Mouse (Mus musculus) frontal cortex, postnatal 25 days (tissue): ENCODE measurements around the gene Zfp408.
A peak's percentile ranks its signal among the peaks of the same experiment; 100 is the strongest.

Source experiments
- DNase-seq, 2 experiments: peaks; one replicate each; pipeline ENCODE4 v3.0.0; 2022; ENCODE audit warnings: low spot score in 2 of 2

The Zfp408 gene

DNA sequence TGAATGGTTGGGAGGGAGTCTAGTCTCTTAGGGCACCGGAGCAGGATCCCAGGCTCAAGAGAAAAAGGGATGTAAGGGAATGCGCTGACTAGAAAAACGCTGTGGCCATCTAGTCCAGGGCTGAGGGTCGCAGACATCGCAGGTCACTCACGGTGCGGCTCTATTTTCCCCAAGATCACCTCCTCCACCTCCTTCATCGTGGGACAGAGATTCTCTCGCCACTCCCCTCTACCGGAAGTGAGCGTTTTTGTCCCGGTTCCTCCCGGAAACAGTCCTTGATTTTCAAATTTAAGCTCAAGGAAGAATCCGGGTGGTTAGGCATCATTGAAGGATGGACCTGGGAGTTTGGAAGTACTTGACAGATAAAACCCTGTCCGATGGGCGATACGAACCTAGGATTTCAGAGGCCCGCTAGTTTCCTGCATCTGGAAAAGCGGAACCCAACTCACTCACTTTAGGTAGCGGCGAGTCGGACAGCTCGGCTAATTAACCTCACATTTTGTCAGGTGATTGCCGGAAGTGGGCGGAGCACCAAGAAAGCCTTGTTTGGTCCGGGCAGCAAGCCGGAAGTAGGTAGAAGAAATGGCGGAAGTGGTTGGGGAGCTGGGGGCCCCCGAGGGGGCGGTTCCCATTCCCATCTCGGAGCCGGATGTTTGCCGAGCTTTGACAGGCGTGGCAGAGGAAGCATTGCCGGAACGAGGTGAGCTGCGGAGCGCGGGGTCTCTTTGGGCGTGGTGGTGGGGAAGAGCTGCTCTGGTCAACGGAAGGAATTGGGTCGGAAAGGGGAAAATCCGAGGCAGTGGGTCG lies at the start of gene Zfp408, which contains the start of gene Arhgap1:
Gene Zfp408 (minus strand): TSS at position 239 of the 807 bp plus-strand sequence.
Gene Arhgap1 (plus strand): TSS at position 308 of the 807 bp plus-strand sequence.
- peak; percentile 88 to 92 for DNase-seq

DNA sequence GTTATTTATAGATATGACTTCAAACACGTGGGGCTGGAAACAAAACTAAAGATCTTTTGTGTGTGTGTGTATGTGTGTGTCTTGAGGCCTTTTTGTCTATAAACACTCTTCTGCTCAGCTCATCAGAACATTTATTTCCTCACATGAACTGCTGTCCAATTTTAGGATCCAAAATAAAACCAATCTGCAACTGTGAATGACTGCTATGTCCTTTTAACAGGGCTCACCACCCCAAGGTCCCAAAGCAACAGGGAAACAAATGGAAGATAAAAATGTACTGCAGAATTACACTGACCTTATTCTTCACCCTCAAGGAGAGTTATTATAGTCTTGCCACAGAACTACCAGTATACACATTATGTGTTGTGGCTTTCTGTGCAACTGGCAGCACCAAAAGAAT lies 49.6 kb upstream of the Zfp408 start:
- no peak for DNase-seq

DNA sequence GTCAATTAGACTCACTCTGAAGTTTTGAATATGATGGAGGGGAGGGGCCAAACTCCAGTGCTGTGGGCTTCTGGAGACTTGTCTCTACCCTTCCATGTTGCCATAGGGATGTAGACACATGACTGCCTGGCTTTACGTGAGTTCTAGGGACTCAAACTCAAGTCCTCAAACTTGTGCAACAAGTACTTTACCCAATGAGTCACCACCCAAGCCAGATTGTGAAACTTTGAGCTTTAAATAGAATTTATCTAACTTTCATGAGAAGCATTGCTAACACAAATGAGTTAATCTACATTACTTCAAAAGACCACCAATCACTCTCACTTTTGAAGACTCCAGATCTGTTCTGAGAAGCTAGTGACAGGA lies 46.6 kb upstream of the Zfp408 start:
- no peak for DNase-seq

DNA sequence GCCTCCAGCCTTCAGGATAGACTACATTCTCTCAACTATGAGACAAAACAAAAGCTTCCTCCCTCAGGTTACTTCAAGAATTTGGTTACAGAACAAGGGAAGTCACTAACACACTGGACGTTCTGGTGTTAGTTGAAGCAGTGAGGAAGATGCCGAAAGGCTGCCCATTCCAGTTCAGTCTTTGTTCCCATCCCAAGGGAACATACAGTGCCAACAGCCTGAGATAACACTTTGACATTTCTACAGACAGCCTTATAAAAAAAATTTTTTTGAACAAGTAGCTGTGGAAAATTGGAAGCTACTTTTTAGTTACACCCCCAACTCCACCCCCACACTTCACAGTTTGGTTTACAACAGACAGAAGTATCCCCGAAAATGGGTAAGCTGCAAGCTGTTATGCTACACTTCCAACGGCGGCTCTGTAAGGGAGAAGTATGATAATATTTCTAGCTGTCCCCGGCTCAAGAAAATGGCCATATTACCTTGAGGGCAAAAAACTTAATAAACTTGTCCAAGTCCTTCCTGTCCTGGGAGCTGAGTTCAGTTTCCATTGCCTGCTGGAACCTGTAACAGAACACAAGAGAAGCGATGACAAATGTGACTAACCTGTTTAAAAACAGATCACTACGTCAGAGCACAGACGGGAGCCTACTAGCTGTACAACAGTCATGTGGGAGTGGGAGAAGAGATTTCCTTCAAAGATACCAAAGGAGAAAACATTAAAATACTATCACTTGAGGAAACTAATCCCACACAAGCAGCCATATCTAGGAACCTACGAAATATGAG lies 46.0 kb upstream of the Zfp408 start:
- DNase-seq, result no peak

DNA sequence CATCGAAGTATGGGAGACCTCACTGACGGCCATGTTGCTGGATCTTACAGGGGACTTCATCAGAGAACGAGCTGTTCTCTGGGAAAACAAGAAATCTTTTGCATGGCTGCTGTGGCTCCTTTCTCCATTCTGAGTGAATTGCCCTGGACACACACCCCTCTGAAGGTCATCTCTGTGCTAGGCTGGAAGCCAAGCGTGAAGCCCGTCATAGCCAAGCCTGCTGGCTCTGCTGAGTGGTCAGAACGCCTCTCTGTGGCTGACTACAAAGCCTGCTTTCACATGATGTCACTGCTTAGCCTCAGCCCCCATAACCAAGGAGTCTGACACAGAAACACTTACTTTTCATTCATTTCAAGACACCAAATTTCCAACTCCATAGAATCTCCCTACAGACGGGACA lies 39.9 kb upstream of the Zfp408 start:
- no peak for DNase-seq

DNA sequence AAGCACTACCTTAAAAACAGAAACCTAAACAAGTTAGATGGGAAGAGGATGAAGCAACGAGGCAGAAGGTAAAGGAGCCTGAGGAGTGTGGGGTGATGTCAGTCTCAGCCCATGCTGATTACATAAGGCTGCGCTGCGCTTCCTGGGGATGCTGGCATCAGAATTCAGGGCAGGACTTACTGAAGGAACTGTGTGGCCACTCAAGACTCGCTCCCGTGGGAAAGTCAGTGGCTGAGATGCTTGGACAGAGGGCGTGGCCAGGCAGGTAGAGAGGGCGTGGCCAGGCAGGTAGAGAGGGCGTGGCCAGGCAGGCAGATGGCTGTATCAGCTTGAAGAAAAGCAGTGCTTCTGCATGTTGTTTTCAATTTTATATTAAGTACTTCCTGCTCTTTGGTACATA lies 34.3 kb upstream of the Zfp408 start:
- DNase-seq, result no peak

DNA sequence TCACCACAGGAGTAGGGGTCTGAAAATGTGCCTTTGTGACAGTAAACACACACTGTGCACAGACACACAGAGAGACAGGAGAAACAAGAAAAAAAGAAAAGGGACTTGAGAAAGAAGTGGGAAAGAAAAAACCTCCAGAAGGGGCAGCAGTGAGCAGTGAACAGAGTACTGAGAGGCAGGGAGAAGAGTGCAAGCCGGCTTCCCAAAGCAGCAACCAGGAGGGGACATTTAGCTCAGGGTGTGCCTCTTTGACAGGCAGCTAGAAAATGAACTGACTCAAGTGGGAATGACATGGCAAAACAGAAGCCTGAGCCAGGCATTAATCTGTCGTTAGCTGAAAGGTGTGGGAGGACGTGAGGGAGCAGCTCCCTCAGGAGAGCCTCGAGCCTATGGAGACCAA lies 33.3 kb upstream of the Zfp408 start:
- DNase-seq, result peak in 1 of 2 experiments; percentile 55

DNA sequence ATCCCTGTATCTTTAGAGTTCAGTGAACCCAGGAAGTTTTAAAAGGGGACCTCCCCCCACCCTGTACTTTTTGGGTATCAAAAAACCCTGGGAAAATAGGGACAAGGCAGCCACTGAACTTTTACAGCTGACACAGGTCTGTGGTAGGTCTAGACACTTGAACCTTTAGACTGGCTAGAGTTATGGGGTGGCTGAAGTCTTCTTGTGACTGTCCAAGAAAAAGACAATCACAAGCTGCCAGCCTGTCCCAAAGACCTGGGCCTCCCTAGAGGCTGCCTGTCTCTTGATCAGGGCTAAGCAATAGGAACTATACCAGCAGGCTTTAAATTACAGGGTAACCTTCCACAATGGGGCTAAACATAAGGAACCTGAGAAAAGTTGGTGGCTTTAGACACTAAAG lies 27.4 kb upstream of the Zfp408 start:
- DNase-seq, result no peak

DNA sequence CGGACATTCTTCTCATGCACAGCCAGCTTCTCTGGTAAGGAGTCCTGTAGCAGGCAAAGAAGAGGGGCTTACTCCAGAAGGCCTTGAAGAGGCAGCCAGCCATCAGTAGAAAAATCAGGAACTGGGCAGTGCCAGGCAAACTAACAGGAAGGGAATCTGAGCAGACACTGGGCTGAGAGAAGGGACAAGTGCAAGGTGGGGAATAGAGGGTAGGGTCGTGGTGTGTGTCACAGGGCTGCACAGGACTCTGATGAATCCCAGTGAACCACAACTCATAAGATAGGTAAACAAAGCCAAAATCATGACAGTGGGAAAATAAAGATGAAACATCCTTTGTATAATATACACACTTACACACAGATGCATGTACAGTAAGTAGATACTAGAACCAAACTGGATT lies 26.8 kb upstream of the Zfp408 start:
- no peak for DNase-seq

DNA sequence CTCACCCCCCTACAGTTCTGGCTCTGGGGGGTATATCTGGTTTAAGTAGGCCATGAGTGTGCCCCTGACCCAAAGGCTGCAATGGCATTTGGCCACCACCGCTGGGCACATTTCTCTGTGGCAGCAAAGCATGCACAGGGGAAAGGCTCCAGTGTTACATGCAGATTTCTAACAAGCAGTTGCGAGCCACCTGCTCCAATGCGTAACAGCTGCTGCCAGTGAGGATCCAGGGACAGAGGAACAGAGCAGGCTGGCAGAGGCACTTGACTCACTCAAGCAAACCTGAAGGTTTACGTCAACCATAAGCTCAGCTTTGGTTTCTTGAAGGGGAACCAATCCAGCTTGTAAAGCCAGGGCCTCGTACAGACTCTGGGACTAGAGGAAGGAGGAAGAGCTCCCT lies 25.3 kb upstream of the Zfp408 start:
- no peak for DNase-seq

DNA sequence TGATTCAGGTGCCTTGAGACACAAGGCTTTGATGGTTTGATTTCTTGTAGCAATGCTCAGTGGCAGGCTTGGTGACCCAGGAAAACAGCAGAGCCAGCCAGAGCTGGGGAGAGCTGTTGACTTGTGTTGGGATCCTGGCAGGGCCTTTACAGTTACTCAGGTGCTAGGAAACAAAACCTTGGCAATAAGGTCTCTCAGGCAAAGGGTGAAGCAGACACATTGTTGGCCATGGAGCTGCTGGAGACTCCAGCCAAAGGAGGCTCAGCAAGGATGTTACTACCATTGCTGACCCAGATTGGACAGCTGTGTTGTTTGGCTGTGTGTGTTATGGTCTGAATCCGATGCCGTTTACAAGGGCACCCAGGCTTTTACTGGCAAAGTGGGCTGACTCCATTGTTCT lies 24.0 kb upstream of the Zfp408 start:
- no peak for DNase-seq

DNA sequence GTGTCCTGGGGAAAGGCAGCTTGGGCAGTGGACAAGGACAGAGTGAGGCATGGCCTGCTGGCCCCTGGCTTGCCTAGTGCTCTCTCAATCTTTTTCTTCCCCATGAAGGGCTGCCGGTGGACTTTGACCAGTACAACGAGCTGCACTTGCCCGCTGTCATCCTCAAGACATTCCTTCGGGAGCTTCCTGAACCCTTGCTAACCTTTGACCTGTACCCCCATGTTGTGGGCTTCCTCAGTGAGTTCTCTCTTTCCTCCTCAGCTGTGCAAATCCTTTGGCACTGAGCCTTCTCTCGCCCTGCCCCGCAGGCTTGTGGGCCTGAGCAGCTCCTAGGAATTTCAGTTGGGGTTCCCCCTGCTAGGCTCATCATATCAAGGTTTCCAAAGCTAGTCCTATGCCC lies 20.4 kb upstream of the Zfp408 start:
- no peak for DNase-seq

DNA sequence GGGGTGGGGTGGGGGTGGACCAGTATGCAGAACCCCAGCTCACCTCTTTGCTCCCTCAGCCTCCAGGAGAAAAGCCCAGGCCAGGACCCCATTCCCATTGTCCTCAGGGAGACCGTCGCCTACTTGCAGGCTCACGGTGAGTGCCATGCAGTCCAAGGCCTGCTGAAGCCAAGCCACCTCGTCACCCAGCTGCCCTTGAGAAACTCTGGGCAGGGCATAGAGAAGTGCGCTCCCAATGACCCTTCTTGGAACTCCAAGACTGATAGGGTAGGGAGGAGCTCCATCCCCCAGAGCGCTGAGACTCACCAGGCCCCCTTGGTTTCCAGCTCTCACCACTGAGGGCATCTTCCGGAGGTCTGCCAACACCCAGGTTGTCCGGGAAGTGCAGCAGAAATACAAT lies 19.7 kb upstream of the Zfp408 start:
- no peak for DNase-seq

DNA sequence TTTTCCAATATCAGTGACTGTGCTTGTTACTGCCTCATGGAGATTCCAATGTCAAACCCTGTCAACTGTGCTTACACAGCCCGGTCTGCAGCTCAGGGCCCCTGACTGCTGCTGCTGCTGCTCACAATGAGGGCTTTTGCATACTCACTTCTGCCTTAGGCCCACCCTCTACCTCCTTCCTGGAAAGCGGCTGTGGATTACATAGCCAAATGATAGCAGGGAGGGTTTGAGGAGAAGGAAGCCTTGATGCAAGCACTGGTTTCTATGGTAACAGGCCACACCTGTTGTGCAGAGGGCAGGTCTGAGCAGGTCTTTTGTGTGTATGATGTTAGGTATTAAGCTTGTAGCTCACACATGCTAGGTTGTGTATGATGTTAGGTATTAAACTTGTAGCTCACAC lies 18.2 kb upstream of the Zfp408 start:
- no peak for DNase-seq

DNA sequence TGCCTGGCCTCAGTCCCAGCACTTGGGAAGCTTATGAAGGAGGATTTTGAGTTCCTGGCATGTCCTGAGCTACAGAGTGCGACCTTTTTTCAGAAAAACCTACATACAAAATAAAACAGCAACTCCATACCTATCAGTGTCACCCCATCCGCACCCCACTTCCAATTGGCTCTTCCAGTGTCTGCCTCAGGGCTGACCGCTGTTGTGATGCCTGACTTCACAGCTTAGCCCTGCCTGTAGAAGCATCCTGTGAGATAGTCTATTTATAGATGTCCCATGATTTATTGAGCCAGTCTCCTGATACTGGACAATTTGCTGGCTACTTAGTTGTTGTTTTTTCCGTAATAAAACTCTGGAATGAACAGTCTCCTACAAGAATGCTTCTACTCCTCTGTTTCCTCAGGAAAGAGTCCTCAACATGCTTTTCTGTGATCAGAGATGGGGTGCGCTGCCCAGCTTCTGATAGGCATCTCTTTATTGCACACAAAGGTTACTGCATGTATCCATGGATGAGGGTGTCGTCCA lies 16.9 kb upstream of the Zfp408 start:
- no peak for DNase-seq

DNA sequence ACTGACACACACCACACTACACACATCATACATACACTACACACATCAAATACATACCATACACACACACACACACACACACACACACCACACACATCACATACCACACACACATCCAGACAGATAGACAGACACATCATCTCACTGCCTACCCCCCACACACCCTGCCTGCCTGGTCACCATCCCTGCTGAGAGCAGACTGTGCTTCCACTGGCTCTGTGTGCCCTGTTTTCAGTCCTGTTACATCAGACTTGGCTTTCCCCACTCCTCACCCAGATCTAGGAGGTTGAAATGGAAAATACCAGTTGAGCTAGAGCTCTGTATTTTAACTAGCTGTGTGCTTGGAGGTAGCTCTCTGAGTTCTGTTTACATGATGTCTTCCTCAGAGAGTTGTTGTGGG lies 15.2 kb upstream of the Zfp408 start:
- no peak for DNase-seq

DNA sequence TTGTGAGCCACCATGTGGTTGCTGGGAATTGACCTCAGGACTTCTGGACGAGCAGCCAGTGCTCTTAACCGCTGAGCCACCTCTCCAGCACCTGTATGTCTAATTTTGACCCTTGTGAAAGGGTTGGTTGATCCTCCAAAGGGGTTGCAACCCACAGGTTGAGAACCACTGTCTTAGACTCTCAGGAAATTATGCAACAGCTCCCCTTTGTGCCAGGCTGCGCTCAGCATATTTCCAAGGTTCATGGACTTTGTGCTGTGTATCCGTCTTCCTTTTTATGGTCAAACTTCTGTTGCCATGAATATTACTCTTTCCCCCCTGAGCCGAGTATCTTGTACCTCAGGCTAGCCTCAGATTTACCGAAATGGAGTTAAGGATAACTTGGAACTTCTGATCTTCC lies 11.4 kb upstream of the Zfp408 start:
- no peak for DNase-seq

DNA sequence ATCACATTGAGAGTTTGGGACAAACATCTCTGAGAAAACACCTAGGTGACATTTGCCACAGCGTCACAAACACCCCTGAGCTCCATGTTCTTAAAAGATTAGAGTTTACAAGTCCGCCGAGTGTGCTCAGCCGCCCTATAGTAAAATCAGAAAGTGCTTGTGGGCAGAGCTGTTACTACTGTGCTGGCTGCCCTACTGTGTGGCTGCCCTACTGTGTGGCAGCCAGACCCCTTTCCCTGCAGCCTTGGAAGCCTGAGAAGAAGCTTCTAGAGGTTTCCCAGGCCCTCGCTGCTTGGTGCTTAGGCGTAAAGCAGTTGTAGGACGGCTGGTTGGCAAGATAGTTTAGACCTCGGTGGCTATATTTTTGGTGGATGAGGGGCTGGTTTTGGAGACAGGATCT lies 10.1 kb upstream of the Zfp408 start:
- no peak for DNase-seq

DNA sequence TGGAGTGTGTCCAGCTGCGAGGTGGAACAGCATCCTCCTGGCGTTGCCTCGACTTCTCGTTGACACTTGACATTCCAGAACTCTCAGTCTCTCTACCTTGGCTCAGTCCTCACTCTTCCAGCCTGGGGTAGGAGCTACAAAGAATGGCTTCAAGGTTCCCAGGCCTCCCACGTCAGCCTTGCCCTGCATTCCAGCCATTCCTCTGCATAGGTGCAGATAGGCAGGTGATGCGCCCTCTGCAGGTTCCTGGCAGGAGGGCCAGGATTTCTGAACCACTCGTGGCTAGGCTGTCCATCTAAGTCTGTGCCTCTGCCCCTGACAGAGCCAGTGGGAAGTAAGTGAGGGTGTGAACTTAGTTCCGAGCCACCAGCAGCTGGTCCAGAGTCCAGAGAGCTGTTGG lies 7.2 kb upstream of the Zfp408 start:
- DNase-seq, result no peak

DNA sequence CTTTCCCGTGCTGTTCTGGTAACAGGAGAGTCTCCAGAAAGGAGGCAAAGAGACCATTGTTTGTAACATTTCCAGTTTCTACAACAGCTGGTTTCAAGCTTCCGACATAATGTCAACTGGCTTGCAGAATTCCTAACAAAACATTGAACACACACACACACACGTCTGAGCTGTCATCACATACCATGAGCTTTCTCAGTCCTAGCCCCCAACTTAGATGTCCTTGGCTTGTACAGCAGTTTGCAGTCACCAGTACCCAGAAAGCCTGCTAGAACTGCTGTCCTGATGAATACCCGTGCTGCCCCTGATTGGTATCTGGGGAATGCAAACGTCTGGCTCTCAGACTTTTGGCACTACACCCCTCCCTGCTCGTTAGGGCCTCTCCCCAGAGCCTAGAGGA lies 6.2 kb upstream of the Zfp408 start:
- no peak for DNase-seq

DNA sequence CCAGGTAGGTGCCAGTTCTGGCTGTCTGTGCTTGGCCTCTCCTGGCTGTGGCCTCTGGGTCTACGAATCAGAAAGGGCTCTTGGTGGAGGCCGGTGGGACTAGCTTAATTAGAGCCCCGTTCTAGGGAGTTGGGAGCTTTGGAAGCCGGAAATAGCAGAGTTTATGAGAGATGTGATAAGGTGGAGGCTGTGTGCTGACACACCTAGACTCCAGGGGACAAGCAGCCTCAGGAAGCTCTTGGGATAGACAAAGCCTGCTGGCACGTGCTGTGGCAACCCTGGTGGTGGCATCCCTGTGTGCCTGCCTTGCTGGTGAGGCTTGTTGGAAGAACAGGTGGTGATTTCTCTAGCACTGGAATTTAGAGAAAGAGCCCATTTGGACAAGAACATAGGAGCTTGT lies 5.8 kb upstream of the Zfp408 start:
- no peak for DNase-seq

DNA sequence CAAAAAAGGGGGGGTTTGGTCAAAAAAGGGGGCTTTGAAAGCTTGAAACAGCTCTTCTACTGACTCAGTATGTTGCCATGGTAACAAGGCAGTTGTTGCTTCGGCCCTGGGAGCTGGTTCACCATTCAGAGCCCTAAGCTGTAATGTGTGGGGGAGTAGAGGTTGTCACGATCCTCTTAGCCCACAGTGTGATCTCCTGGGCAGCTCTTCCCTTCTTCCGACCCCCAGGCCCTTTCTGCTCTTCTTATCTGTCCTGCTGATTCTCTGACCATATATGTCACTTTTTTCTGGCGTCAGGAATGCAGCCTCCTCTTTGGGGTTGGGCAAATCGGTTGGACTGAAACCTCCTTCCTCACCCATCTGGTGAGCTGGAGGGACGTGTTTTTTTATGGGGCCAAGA lies 3.3 kb upstream of the Zfp408 start:
- DNase-seq, result no peak
